In the genomic region with DNA sequence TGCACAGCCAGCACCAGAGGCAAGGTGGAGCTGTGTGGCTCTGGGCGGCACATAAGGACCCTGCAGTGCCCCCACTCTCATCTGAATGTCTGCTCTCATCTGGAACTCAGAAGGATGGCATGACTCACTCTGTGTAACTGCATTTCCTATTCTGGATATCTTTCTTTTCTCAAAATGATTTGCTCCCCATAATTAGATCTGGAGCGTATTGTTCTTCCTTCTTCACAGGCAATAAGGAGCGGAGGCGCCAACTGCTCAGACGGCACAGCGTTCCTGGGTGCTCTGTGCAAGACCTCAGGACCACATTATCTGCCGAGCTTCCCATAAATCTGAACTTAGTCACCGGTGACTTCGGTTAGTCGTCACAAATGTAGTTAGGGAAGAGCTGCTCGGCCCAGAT, we compare ENCODE assay signal across 14 mouse cellular contexts.
"Had no signal": no experiment of that assay in that cellular context is flagged by ENCODE, and none has a peak within 500 bp of the region (broad histone marks: within the 10 kb centered on the region; RNA-seq: fewer than 3 reads in every experiment).

No protein-coding gene starts in this region.

- H3K27ac ChIP-seq: liver, embryonic 13.5 days; stomach, embryonic 15.5 days had no signal

- H3K4me3 ChIP-seq: liver, embryonic 13.5 days; stomach, embryonic 15.5 days had no signal

- H3K36me3 ChIP-seq: liver, embryonic 13.5 days; stomach, embryonic 15.5 days had no signal

- H3K4me1 ChIP-seq: liver, embryonic 13.5 days; stomach, embryonic 15.5 days had no signal

- H3K9me3 ChIP-seq: liver, embryonic 13.5 days; stomach, embryonic 15.5 days had no signal

- DNase-seq: kidney, adult 18-20 months; kidney, adult 9 months; kidney, postnatal 25 days; liver, embryonic 13.5 days; lung, adult 2 months; lung, postnatal 14 days; lung, postnatal 4 days; midbrain, embryonic 14.5 days; spleen, adult 18-20 months; thymus, adult 18-20 months; thymus, postnatal 36 days had no signal

- H3K9ac ChIP-seq: liver, embryonic 13.5 days; stomach, embryonic 15.5 days had no signal

- H3K4me2 ChIP-seq: liver, embryonic 13.5 days; midbrain, embryonic 11.5 days; stomach, embryonic 15.5 days had no signal

- H3K27me3 ChIP-seq: liver, embryonic 13.5 days; stomach, embryonic 15.5 days had no signal

- ATAC-seq: intestine, embryonic 16.5 days had no signal
